Mouse (Mus musculus): Measurements from ENCODE around the gene Arnt2. TPM values are rescaled to one million over a fixed set of nuclear protein-coding genes. Genes with fewer than 3 reads are reported as not detected.

Arnt2 gene
- total and polyA plus RNA-seq, 3 experiments = 0.05 TPM; not detected in 2

- DNase-seq (ENCODE audit: low spot score) = no peak
- no peaks in the 10 kb centered on the region for H3K4me1 ChIP-seq (ENCODE audit: insufficient read depth, low read depth, low read length)
- H3K9me3 ChIP-seq (replicated peaks) = no peaks in the 10 kb centered on the region
- no peaks in the 10 kb centered on the region for H3K36me3 ChIP-seq (replicated peaks)
- TF ChIP-seq GATA2 (IDR thresholded peaks at IDR 0.05; ENCODE audit: borderline replicate concordance, low read depth, low read length) (no peak), GATA1 (IDR thresholded peaks at IDR 0.05; ENCODE audit: borderline replicate concordance, low read length) (no peak), TAL1 (conservative IDR thresholded peaks at IDR 0.05; ENCODE audit: low read depth, low read length) (no peak), POLR2AphosphoS5 (IDR thresholded peaks at IDR 0.05; ENCODE audit: insufficient replicate concordance, low read depth, low read length) (no peak), CTCF (IDR thresholded peaks at IDR 0.05; ENCODE audit: low read depth, low read length) (no peak)
- ATAC-seq (ENCODE audit: extremely low read depth, insufficient number of reproducible peaks, low FRiP score, poor library complexity, severe bottlenecking) = no peak
- H3K27me3 ChIP-seq (ENCODE audit: insufficient read depth, low read length) = peaks cover 4% of the 10 kb centered on the region; the same call in 1 of the 2 replicates
- H3K4me3 ChIP-seq (ENCODE audit: low read depth, low read length) = no peak overlapping the region
These were observed 160.6 kb downstream of the Arnt2 start for GRCm38 (mm10) chr7:84249381-84249780.

DNA sequence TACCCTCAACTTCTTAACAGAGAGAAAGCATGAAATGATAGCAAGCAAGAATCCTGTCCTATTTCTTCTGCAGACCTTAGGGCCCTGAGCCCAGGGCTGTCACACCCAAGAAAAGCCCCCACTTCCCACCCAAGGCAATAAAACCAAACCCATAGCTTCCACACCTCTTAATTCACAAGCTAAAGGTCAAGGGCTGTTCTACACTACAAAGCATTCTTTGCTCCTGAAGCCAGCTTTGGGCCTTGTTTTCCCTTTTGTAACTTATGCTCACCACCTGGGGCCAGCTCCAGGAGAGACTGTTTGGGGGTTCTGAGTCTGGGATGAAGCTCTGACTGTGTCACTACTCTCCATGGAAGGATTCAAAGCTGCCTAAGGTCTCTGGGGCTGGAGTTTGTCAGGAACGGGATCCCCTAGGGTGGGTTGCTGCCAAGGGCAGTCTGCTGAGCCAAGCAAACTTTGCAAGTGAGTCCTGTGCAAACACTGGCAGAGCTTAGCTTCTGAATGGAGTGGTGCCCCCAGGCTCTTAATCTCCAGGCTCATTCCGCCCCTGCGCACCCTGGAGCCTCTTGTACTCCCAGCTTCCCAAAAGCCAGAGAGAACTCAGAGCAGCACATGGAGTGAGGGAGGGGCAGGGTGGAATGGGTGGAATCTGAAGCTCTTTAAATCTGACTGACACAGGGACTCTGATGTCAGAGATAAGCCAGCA is 161.9 kb downstream of the Arnt2 start:
- H3K9me3 ChIP-seq (replicated peaks) = no peaks in the 10 kb centered on the region
- TF ChIP-seq TAL1 (conservative IDR thresholded peaks at IDR 0.05; ENCODE audit: low read depth, low read length) = no peak
- no peak for TF ChIP-seq CTCF (IDR thresholded peaks at IDR 0.05; ENCODE audit: low read depth, low read length)
- no peak for TF ChIP-seq GATA1 (IDR thresholded peaks at IDR 0.05; ENCODE audit: borderline replicate concordance, low read length)
- no peak for TF ChIP-seq GATA2 (IDR thresholded peaks at IDR 0.05; ENCODE audit: borderline replicate concordance, low read depth, low read length)
- no peak for TF ChIP-seq POLR2AphosphoS5 (IDR thresholded peaks at IDR 0.05; ENCODE audit: insufficient replicate concordance, low read depth, low read length)
- ATAC-seq (ENCODE audit: extremely low read depth, insufficient number of reproducible peaks, low FRiP score, poor library complexity, severe bottlenecking) = no peak
- no peak for DNase-seq (ENCODE audit: low spot score)
- H3K4me1 ChIP-seq (ENCODE audit: insufficient read depth, low read depth, low read length) = no peaks in the 10 kb centered on the region
- no peaks in the 10 kb centered on the region for H3K36me3 ChIP-seq (replicated peaks)
- H3K27me3 ChIP-seq (ENCODE audit: insufficient read depth, low read length) = peaks cover 4% of the 10 kb centered on the region; the same call in 1 of the 2 replicates
- no peak overlapping the region for H3K4me3 ChIP-seq (ENCODE audit: low read depth, low read length)

DNA sequence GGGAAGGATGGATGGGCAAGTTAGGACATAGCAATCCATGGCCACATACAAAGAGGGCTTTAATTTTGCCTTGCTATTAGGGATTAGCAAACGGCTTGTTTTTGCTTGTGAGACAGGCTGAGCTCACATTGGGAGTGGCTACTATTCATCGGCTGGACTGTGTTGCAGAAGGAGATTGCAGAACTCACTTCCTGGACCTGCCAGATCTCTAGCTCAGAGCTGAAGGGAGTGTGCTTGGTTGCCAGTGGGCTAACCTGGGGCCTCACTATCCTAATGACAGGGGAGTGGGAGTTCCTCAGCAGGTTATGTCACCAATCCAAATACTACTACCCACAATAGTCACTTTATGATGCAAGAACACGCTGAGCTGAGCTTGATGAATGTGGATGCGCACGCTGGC is 163.1 kb downstream of the Arnt2 start:
- no peak for TF ChIP-seq TAL1 (conservative IDR thresholded peaks at IDR 0.05; ENCODE audit: low read depth, low read length)
- TF ChIP-seq CTCF (IDR thresholded peaks at IDR 0.05; ENCODE audit: low read depth, low read length) = no peak
- no peak for TF ChIP-seq POLR2AphosphoS5 (IDR thresholded peaks at IDR 0.05; ENCODE audit: insufficient replicate concordance, low read depth, low read length)
- no peak for TF ChIP-seq GATA1 (IDR thresholded peaks at IDR 0.05; ENCODE audit: borderline replicate concordance, low read length)
- no peak for TF ChIP-seq GATA2 (IDR thresholded peaks at IDR 0.05; ENCODE audit: borderline replicate concordance, low read depth, low read length)
- no peak overlapping the region for H3K4me3 ChIP-seq (ENCODE audit: low read depth, low read length)
- DNase-seq (ENCODE audit: low spot score) = no peak
- H3K27me3 ChIP-seq (ENCODE audit: insufficient read depth, low read length) = peaks cover 4% of the 10 kb centered on the region; the same call in 1 of the 2 replicates
- H3K36me3 ChIP-seq (replicated peaks) = no peaks in the 10 kb centered on the region
- H3K4me1 ChIP-seq (ENCODE audit: insufficient read depth, low read depth, low read length) = no peaks in the 10 kb centered on the region
- ATAC-seq (ENCODE audit: extremely low read depth, insufficient number of reproducible peaks, low FRiP score, poor library complexity, severe bottlenecking) = no peak
- no peaks in the 10 kb centered on the region for H3K9me3 ChIP-seq (replicated peaks)

- Histone ChIP-seq H3K4me3 (ENCODE audit: low read depth, low read length) (no peak overlapping the region), H3K4me1 (ENCODE audit: insufficient read depth, low read depth, low read length) (no peaks in the 10 kb centered on the region), H3K27me3 (ENCODE audit: insufficient read depth, low read length) (peaks cover 2% of the 10 kb centered on the region; the same call in 1 of the 2 replicates), H3K36me3 (replicated peaks) (no peaks in the 10 kb centered on the region), H3K9me3 (replicated peaks) (no peaks in the 10 kb centered on the region)
- ATAC-seq (ENCODE audit: extremely low read depth, insufficient number of reproducible peaks, low FRiP score, poor library complexity, severe bottlenecking) (no peak), DNase-seq (ENCODE audit: low spot score) (no peak)
- TF ChIP-seq POLR2AphosphoS5 (IDR thresholded peaks at IDR 0.05; ENCODE audit: insufficient replicate concordance, low read depth, low read length) = no peak
- no peak for TF ChIP-seq CTCF (IDR thresholded peaks at IDR 0.05; ENCODE audit: low read depth, low read length)
- no peak for TF ChIP-seq GATA2 (IDR thresholded peaks at IDR 0.05; ENCODE audit: borderline replicate concordance, low read depth, low read length)
- no peak for TF ChIP-seq GATA1 (IDR thresholded peaks at IDR 0.05; ENCODE audit: borderline replicate concordance, low read length)
- no peak for TF ChIP-seq TAL1 (conservative IDR thresholded peaks at IDR 0.05; ENCODE audit: low read depth, low read length)
These were observed 163.9 kb downstream of the Arnt2 start for GRCm38 (mm10) chr7:84246093-84246492.

- Histone ChIP-seq H3K36me3 (replicated peaks) (no peaks in the 10 kb centered on the region), H3K4me1 (ENCODE audit: insufficient read depth, low read depth, low read length) (no peaks in the 10 kb centered on the region), H3K27me3 (ENCODE audit: insufficient read depth, low read length) (0 out of 2 replicates have a peak, but pooled peaks cover 2% of the 10 kb centered on the region), H3K9me3 (replicated peaks) (no peaks in the 10 kb centered on the region), H3K4me3 (ENCODE audit: low read depth, low read length) (no peak overlapping the region)
- TF ChIP-seq GATA2 (IDR thresholded peaks at IDR 0.05; ENCODE audit: borderline replicate concordance, low read depth, low read length) (no peak), TAL1 (conservative IDR thresholded peaks at IDR 0.05; ENCODE audit: low read depth, low read length) (no peak), GATA1 (IDR thresholded peaks at IDR 0.05; ENCODE audit: borderline replicate concordance, low read length) (no peak), POLR2AphosphoS5 (IDR thresholded peaks at IDR 0.05; ENCODE audit: insufficient replicate concordance, low read depth, low read length) (no peak), CTCF (IDR thresholded peaks at IDR 0.05; ENCODE audit: low read depth, low read length) (no peak)
- DNase-seq (ENCODE audit: low spot score) = no peak
- ATAC-seq (ENCODE audit: extremely low read depth, insufficient number of reproducible peaks, low FRiP score, poor library complexity, severe bottlenecking) = no peak
These were observed 169.6 kb downstream of the Arnt2 start for GRCm38 (mm10) chr7:84240406-84240805.

DNA sequence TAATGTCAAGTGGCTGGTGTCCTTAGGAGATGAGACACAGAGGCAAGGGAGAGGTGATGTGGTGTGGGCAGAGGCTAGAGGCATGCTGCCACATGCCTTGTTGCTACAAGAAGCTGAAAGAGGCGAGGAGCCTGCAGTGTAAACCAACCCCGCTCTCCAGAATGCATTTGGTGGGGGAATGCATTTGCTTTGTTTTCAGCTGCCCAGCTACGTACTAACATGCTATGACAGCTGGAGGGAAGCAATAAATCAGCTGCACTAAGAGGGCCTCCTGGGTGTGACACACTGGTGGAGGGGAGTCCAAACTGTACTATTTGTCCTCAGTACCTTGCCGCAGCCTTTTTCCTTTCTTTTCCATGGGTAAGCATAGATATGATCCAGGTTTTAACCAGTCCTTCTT is 172.3 kb downstream of the Arnt2 start:
- DNase-seq (ENCODE audit: low spot score) (no peak), ATAC-seq (ENCODE audit: extremely low read depth, insufficient number of reproducible peaks, low FRiP score, poor library complexity, severe bottlenecking) (no peak)
- 0 out of 2 replicates have a peak, but pooled peaks cover 2% of the 10 kb centered on the region for H3K27me3 ChIP-seq (ENCODE audit: insufficient read depth, low read length)
- H3K9me3 ChIP-seq (replicated peaks) = no peaks in the 10 kb centered on the region
- H3K4me1 ChIP-seq (ENCODE audit: insufficient read depth, low read depth, low read length) = no peaks in the 10 kb centered on the region
- no peak overlapping the region for H3K4me3 ChIP-seq (ENCODE audit: low read depth, low read length)
- TF ChIP-seq GATA2 (IDR thresholded peaks at IDR 0.05; ENCODE audit: borderline replicate concordance, low read depth, low read length) (no peak), GATA1 (IDR thresholded peaks at IDR 0.05; ENCODE audit: borderline replicate concordance, low read length) (no peak), CTCF (IDR thresholded peaks at IDR 0.05; ENCODE audit: low read depth, low read length) (no peak), TAL1 (conservative IDR thresholded peaks at IDR 0.05; ENCODE audit: low read depth, low read length) (no peak), POLR2AphosphoS5 (IDR thresholded peaks at IDR 0.05; ENCODE audit: insufficient replicate concordance, low read depth, low read length) (no peak)
- H3K36me3 ChIP-seq (replicated peaks) = no peaks in the 10 kb centered on the region

Measured in G1E (cell line).